Mouse (Mus musculus): ENCODE data around the gene Btnl10. TPM values are rescaled to one million over a fixed set of nuclear protein-coding genes. Genes with fewer than 3 reads are reported as not detected.
A peak's percentile ranks its signal among the peaks of the same experiment; 100 is the strongest.

The Btnl10 gene
- total RNA-seq, 1 experiment, result not detected

- in situ Hi-C loops (cut with MboI; ENCODE audit: low sequenced_read_pairs in 2 of 2, unreplicated experiment in 2 of 2), result no loop called here
- Histone ChIP-seq H3K4me1 (ENCODE audit: control insufficient read depth in 2 of 2, insufficient read depth in 2 of 2, low read length in 2 of 2, poor library complexity in 1 of 2) (peaks cover 0 to 8% of the 10 kb centered on the region in 2 experiments; a peak in 1 of 4 replicates), H3K9me3 (ENCODE audit: control insufficient read depth, insufficient read depth, low read depth, low read length) (no peaks in the 10 kb centered on the region), H3K9ac (ENCODE audit: insufficient read depth, low read depth, low read length, poor library complexity, severe bottlenecking) (no peak overlapping the region), H3K4me3 (ENCODE audit: insufficient read depth in 1 of 2, low read depth in 1 of 2, low read length in 2 of 2, poor library complexity in 1 of 2, severe bottlenecking in 1 of 2) (no peak overlapping the region), H3K27ac (ENCODE audit: insufficient read depth, low read depth, low read length, poor library complexity, severe bottlenecking) (no peak overlapping the region), H3K36me3 (ENCODE audit: control insufficient read depth, insufficient read depth, low read length, poor library complexity, severe bottlenecking) (peaks cover 31% of the 10 kb centered on the region)
- TF ChIP-seq CHD2 (IDR thresholded peaks at IDR 0.05; ENCODE audit: low read depth, low read length) (no peak), HCFC1 (IDR thresholded peaks at IDR 0.05; ENCODE audit: borderline replicate concordance, insufficient read depth, low read length) (no peak)
- no peak for DNase-seq (ENCODE audit: low read depth, low spot score)
Observed at GRCm38 (mm10) chr11:58930254-58930653, 12.5 kb downstream of the Btnl10 start.

DNA sequence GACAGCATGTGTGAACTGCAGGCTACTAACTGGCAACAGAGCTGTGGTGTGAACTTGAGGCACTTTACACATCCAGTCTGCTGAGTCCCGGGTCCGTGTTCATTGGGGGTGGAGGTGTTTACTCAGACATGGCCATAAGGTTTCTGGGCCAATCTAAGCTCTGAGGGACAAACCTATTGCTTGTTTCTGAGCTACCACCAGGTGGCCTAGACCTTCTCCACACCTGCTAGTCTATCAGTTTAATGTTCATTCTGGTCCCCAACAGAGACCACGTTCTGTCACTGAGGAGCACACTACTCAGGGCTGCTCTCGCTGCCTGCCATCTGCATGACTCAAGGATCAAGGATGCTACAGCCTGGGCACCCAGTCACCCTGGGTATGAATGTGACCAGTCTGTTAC lies 13.9 kb downstream of the Btnl10 start:
- Histone ChIP-seq H3K9ac (ENCODE audit: insufficient read depth, low read depth, low read length, poor library complexity, severe bottlenecking) (no peak overlapping the region), H3K4me3 (ENCODE audit: insufficient read depth in 1 of 2, low read depth in 1 of 2, low read length in 2 of 2, poor library complexity in 1 of 2, severe bottlenecking in 1 of 2) (no peak overlapping the region), H3K27ac (ENCODE audit: insufficient read depth, low read depth, low read length, poor library complexity, severe bottlenecking) (no peak overlapping the region), H3K4me1 (ENCODE audit: control insufficient read depth in 2 of 2, insufficient read depth in 2 of 2, low read length in 2 of 2, poor library complexity in 1 of 2) (peaks cover 0 to 8% of the 10 kb centered on the region in 2 experiments; a peak in 1 of 4 replicates), H3K9me3 (ENCODE audit: control insufficient read depth, insufficient read depth, low read depth, low read length) (no peaks in the 10 kb centered on the region), H3K36me3 (ENCODE audit: control insufficient read depth, insufficient read depth, low read length, poor library complexity, severe bottlenecking) (peaks cover 36% of the 10 kb centered on the region)
- no peak for DNase-seq (ENCODE audit: low read depth, low spot score)
- no peak for TF ChIP-seq HCFC1 (IDR thresholded peaks at IDR 0.05; ENCODE audit: borderline replicate concordance, insufficient read depth, low read length)
- no peak for TF ChIP-seq MAFK (IDR thresholded peaks at IDR 0.05; ENCODE audit: insufficient read depth, low read depth, low read length)
- TF ChIP-seq ZNF384 (IDR thresholded peaks at IDR 0.05; ENCODE audit: low read depth, low read length), result no peak
- in situ Hi-C loops (cut with MboI; ENCODE audit: low sequenced_read_pairs in 2 of 2, unreplicated experiment in 2 of 2), result no loop called here

GRCm38 (mm10) chr11:58937909-58938308 lies 20.2 kb downstream of the Btnl10 start:
- no peak overlapping the region for H3K27ac ChIP-seq (ENCODE audit: insufficient read depth, low read depth, low read length, poor library complexity, severe bottlenecking)
- no peaks in the 10 kb centered on the region for H3K9me3 ChIP-seq (ENCODE audit: control insufficient read depth, insufficient read depth, low read depth, low read length)
- DNase-seq (ENCODE audit: low read depth, low spot score), result no peak
- TF ChIP-seq HCFC1 (IDR thresholded peaks at IDR 0.05; ENCODE audit: borderline replicate concordance, insufficient read depth, low read length) (0 out of 2 replicates have a peak, but pooled peaks have one; percentile 24), CHD2 (IDR thresholded peaks at IDR 0.05; ENCODE audit: low read depth, low read length) (no peak)
- H3K36me3 ChIP-seq (ENCODE audit: control insufficient read depth, insufficient read depth, low read length, poor library complexity, severe bottlenecking), result peaks cover 23% of the 10 kb centered on the region
- H3K9ac ChIP-seq (ENCODE audit: insufficient read depth, low read depth, low read length, poor library complexity, severe bottlenecking), result peak overlapping the region; percentile 90
- H3K4me1 ChIP-seq (ENCODE audit: control insufficient read depth in 2 of 2, insufficient read depth in 2 of 2, low read length in 2 of 2, poor library complexity in 1 of 2), result no peaks in the 10 kb centered on the region
- H3K4me3 ChIP-seq (ENCODE audit: insufficient read depth in 1 of 2, low read depth in 1 of 2, low read length in 2 of 2, poor library complexity in 1 of 2, severe bottlenecking in 1 of 2), result peak overlapping the region; percentile 87 to 94
- in situ Hi-C loops (cut with MboI; ENCODE audit: low sequenced_read_pairs in 2 of 2, unreplicated experiment in 2 of 2), result no loop called here

GRCm38 (mm10) chr11:58938322-58939087 lies 20.8 kb downstream of the Btnl10 start, which contains the start of gene Rnf187:
TSS of gene Rnf187 (minus strand) at chr11:58938916.
- peaks cover 17% of the 10 kb centered on the region for H3K36me3 ChIP-seq (ENCODE audit: control insufficient read depth, insufficient read depth, low read length, poor library complexity, severe bottlenecking)
- H3K9ac ChIP-seq (ENCODE audit: insufficient read depth, low read depth, low read length, poor library complexity, severe bottlenecking), result peak within 1 kb of the TSS; percentile 90
- no peaks in the 10 kb centered on the region for H3K9me3 ChIP-seq (ENCODE audit: control insufficient read depth, insufficient read depth, low read depth, low read length)
- TF ChIP-seq MAFK (IDR thresholded peaks at IDR 0.05; ENCODE audit: insufficient read depth, low read depth, low read length) (no peak), HCFC1 (IDR thresholded peaks at IDR 0.05; ENCODE audit: borderline replicate concordance, insufficient read depth, low read length) (peak; percentile 50; the same call in 1 of the 2 replicates), CHD2 (IDR thresholded peaks at IDR 0.05; ENCODE audit: low read depth, low read length) (no peak)
- DNase-seq (ENCODE audit: low read depth, low spot score), result peak; percentile 85
- no peaks in the 10 kb centered on the region for H3K4me1 ChIP-seq (ENCODE audit: control insufficient read depth in 2 of 2, insufficient read depth in 2 of 2, low read length in 2 of 2, poor library complexity in 1 of 2)
- peak within 1 kb of the TSS; percentile 87 to 94 for H3K4me3 ChIP-seq (ENCODE audit: insufficient read depth in 1 of 2, low read depth in 1 of 2, low read length in 2 of 2, poor library complexity in 1 of 2, severe bottlenecking in 1 of 2)
- in situ Hi-C loops (cut with MboI; ENCODE audit: low sequenced_read_pairs in 2 of 2, unreplicated experiment in 2 of 2), result no loop called here
- H3K27ac ChIP-seq (ENCODE audit: insufficient read depth, low read depth, low read length, poor library complexity, severe bottlenecking), result no peak within 1 kb of the TSS

- in situ Hi-C loops (cut with MboI; ENCODE audit: low sequenced_read_pairs in 2 of 2, unreplicated experiment in 2 of 2), result no loop called here
- Histone ChIP-seq H3K27ac (ENCODE audit: insufficient read depth, low read depth, low read length, poor library complexity, severe bottlenecking) (no peak overlapping the region), H3K4me1 (ENCODE audit: control insufficient read depth in 2 of 2, insufficient read depth in 2 of 2, low read length in 2 of 2, poor library complexity in 1 of 2) (no peaks in the 10 kb centered on the region), H3K4me3 (ENCODE audit: insufficient read depth in 1 of 2, low read depth in 1 of 2, low read length in 2 of 2, poor library complexity in 1 of 2, severe bottlenecking in 1 of 2) (peak overlapping the region in 1 of 2 experiments; percentile 94; a peak in 2 of 4 replicates), H3K9me3 (ENCODE audit: control insufficient read depth, insufficient read depth, low read depth, low read length) (no peaks in the 10 kb centered on the region), H3K9ac (ENCODE audit: insufficient read depth, low read depth, low read length, poor library complexity, severe bottlenecking) (no peak overlapping the region), H3K36me3 (ENCODE audit: control insufficient read depth, insufficient read depth, low read length, poor library complexity, severe bottlenecking) (peaks cover 12% of the 10 kb centered on the region)
- TF ChIP-seq HCFC1 (IDR thresholded peaks at IDR 0.05; ENCODE audit: borderline replicate concordance, insufficient read depth, low read length), result no peak
- no peak for TF ChIP-seq MAFK (IDR thresholded peaks at IDR 0.05; ENCODE audit: insufficient read depth, low read depth, low read length)
- TF ChIP-seq ZC3H11A (IDR thresholded peaks at IDR 0.05; ENCODE audit: borderline replicate concordance, low read depth, low read length), result no peak
- TF ChIP-seq CHD2 (IDR thresholded peaks at IDR 0.05; ENCODE audit: low read depth, low read length), result no peak
- TF ChIP-seq ZNF384 (IDR thresholded peaks at IDR 0.05; ENCODE audit: low read depth, low read length), result no peak
- no peak for DNase-seq (ENCODE audit: low read depth, low spot score)
Observed at GRCm38 (mm10) chr11:58939088-58939439, 21.4 kb downstream of the Btnl10 start.

Measured in ES-E14 (cell line).